Mouse (Mus musculus) kidney, embryonic 15.5 days (tissue): Measurements from ENCODE around the gene Sec31b. TPM values are rescaled to one million over a fixed set of nuclear protein-coding genes. Genes with fewer than 3 reads are reported as not detected.

Experiments used
- ATAC-seq: fragments of 200-750 bp; cut with Nextera tagmentation; replicated peaks from 2 replicates; pipeline ENCODE4 v1.8.0; 2017; ENCODE audit warnings: moderate TSS enrichment; ENCODE audit not compliant: low FRiP score
- H3K27ac ChIP-seq: fragments of 300-500 bp; sonication (generic); 2 replicates; pipeline ENCODE4 v1.5.1; 2015; ENCODE audit warnings: mild to moderate bottlenecking, inconsistent platforms
- H3K27me3 ChIP-seq: fragments of 300-500 bp; sonication (generic); 2 replicates; pipeline ENCODE4 v1.6.1; 2015; ENCODE audit warnings: inconsistent platforms
- H3K36me3 ChIP-seq: fragments of 300-500 bp; sonication (generic); 2 replicates; pipeline ENCODE4 v1.6.1; 2015; ENCODE audit warnings: inconsistent platforms
- H3K4me1 ChIP-seq: fragments of 300-500 bp; sonication (generic); 2 replicates; pipeline ENCODE4 v1.6.1; 2015; ENCODE audit warnings: inconsistent platforms
- H3K4me2 ChIP-seq: fragments of 300-500 bp; sonication (generic); 2 replicates; pipeline ENCODE4 v1.6.1; 2015; ENCODE audit warnings: moderate library complexity, mild to moderate bottlenecking, inconsistent platforms
- H3K4me3 ChIP-seq: fragments of 300-500 bp; sonication (generic); replicated peaks from 2 replicates; pipeline ENCODE4 v1.5.1; 2015; ENCODE audit warnings: mild to moderate bottlenecking, inconsistent platforms
- H3K9ac ChIP-seq: fragments of 300-500 bp; sonication (generic); 2 replicates; pipeline ENCODE4 v1.6.1; 2015; ENCODE audit warnings: mild to moderate bottlenecking, inconsistent platforms
- H3K9me3 ChIP-seq: fragments of 300-500 bp; sonication (generic); replicated peaks from 2 replicates; pipeline ENCODE4 v1.6.1; 2016; ENCODE audit warnings: inconsistent platforms
- WGBS: fragments of 180-500 bp; shearing (Covaris S2); methylation state at CpG from one replicate; pipeline ENCODE4 v1.1.7; 2015; ENCODE audit warnings: mixed read lengths; 5-methylcytosine and 5-hydroxymethylcytosine counted together
- polyA plus RNA-seq: library from polyadenylated mRNA; unstranded; fragments of >200 nt; fragmentation: Nextera tagmentation; extraction: Ambion mirVana; gene quantifications from 2 replicates; pipeline ENCODE4 v1.2.1, GENCODE M21; 2015

The Sec31b gene
- polyA plus RNA-seq, 1 experiment from 2014 or later = 1.3 TPM

DNA sequence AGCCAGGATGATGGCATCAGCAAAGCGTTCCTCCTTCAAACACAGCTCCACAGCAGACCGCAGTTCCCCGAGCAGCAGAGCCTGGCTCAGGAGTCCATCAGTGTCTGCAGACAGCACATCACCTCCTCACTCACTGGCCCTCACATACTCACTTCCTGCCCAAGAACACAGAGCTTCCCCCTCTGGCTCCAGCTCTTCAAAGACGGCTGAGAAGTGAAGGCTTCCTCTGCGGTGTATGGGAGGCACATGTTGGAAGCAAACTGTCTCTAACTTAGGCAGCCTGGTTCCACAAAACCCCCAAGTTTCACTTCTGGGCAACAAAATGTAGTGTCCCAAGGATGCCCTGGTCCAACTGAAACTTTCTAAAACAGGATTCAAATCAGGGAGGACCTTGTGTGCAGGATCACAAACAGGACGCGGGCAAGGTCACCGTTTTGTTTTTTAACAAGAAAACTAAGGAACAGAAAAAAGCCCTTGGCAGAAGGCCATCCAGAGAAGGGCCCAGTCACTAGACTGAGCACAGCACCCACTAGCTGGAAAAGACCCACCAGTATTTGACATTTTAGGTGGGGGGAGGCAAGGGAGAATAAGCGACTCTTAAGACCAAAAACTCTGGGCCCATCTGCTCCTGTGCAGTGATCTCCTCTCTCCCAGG, 20.0 kb downstream of the Sec31b start:
- H3K4me3 ChIP-seq = no peak overlapping the region
- WGBS = 73% methylated on average over 9 of the region's 9 CpGs
- no peaks in the 10 kb centered on the region for H3K9me3 ChIP-seq
- no peak overlapping the region for H3K27ac ChIP-seq
- no peak overlapping the region for H3K4me2 ChIP-seq
- no peaks in the 10 kb centered on the region for H3K4me1 ChIP-seq
- no peak for ATAC-seq
- no peaks in the 10 kb centered on the region for H3K36me3 ChIP-seq
- H3K9ac ChIP-seq = no peak overlapping the region
- no peaks in the 10 kb centered on the region; the same call in 1 of the 2 replicates for H3K27me3 ChIP-seq

DNA sequence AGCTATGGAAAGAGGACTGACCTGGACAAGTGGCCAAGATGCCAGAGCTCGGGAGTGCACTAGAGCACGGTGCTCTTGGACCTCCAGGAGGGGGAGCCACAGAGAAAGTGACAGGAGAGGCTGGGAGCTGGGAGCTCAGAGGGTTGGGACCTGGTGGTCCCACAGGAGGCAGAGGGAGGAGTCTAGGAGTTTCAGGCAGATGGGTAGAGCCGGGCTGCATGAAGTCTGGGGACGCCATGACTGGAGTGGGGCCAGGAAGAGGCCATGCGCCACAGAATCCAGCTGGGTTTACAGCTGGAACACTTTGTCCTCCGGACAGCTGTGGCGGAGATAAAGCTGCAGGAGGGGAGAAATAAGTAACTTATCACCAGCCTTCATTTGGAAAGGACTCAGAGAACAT, 26.5 kb downstream of the Sec31b start:
- peaks cover 58% of the 10 kb centered on the region for H3K4me1 ChIP-seq
- 20% methylated on average over 7 of the region's 7 CpGs for WGBS

DNA sequence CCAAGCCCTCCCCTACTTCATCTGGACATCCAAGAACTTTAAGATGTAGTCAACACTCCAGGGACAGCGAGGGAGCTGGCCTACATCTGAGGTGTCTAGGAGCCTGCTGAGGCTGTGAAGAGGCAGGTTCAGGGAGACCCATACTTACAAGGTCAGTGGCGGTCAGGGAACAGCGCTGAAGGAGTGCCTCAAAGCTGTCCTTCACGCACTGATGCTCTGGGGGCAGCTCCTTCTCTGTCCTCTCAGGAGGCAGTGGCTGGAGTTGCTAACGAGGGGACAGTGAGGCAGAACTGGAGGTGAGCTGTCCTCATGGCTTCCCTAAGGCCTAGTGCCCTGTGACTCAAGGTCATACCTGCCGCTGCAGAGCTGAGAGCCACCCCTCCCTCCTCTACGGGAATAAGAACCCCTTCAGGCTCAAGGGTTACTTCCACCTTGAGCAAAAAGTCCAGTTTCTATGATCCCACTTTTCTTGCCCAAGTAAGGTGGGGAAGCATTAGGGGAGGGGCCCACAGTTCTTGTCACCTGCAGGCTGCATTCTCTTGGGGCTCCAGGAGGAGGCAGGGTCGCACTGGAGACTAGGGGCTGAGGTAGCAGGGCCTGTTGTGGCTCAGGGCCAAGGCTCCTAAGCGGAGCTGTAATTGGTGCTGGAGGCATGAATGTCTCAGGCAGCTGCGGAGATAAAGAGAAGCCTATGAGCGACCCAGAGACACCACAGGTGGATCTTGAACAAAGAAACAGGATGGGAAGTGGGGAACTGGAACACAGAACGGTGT, 27.5 kb downstream of the Sec31b start:
- Histone ChIP-seq H3K36me3 (no peaks in the 10 kb centered on the region), H3K4me1 (peaks cover 68% of the 10 kb centered on the region), H3K27ac (peak overlapping the region; percentile 32; the same call in 1 of the 2 replicates), H3K27me3 (peaks cover 30% of the 10 kb centered on the region; the same call in 1 of the 2 replicates), H3K4me2 (no peak overlapping the region), H3K9ac (no peak overlapping the region), H3K4me3 (no peak overlapping the region), H3K9me3 (no peaks in the 10 kb centered on the region)
- 0 out of 2 replicates have a peak, but pooled peaks have one; percentile 15 for ATAC-seq
- WGBS = 58% methylated on average over 12 of the region's 12 CpGs

More for the DNA sequence above, 26.5 kb downstream of the Sec31b start:
- Histone ChIP-seq H3K27ac (no peak overlapping the region), H3K4me3 (no peak overlapping the region), H3K36me3 (no peaks in the 10 kb centered on the region), H3K9ac (no peak overlapping the region), H3K4me2 (no peak overlapping the region), H3K27me3 (peaks cover 20% of the 10 kb centered on the region; the same call in 1 of the 2 replicates), H3K9me3 (no peaks in the 10 kb centered on the region)
- peak; percentile 69 for ATAC-seq

DNA sequence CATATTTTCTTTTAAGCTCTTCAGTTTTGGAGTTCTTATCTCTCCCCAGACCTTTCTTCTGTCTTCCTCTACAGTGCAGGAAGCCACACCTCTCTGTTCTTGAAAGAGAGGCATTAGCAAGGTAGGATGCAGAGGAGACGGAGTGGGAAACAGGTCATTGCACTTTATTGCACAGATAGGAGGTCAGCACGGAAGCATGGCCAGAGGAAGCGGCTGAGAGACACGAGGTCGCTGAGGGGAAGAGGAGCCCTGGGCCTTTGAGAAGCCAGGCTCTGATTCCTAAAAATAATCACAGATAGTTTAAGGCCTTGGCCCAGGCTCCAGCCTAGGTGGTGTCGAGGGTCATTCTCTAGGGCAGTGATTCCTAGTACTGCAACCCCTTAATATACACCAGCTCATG, 29.9 kb downstream of the Sec31b start:
- Histone ChIP-seq H3K27me3 (peaks cover 53% of the 10 kb centered on the region), H3K27ac (peak overlapping the region; percentile 85), H3K4me2 (no peak overlapping the region), H3K9me3 (no peaks in the 10 kb centered on the region), H3K4me3 (no peak overlapping the region), H3K36me3 (no peaks in the 10 kb centered on the region), H3K9ac (no peak overlapping the region), H3K4me1 (peaks cover 91% of the 10 kb centered on the region)
- no peak for ATAC-seq
- 21% methylated on average over 6 of the region's 6 CpGs for WGBS

DNA sequence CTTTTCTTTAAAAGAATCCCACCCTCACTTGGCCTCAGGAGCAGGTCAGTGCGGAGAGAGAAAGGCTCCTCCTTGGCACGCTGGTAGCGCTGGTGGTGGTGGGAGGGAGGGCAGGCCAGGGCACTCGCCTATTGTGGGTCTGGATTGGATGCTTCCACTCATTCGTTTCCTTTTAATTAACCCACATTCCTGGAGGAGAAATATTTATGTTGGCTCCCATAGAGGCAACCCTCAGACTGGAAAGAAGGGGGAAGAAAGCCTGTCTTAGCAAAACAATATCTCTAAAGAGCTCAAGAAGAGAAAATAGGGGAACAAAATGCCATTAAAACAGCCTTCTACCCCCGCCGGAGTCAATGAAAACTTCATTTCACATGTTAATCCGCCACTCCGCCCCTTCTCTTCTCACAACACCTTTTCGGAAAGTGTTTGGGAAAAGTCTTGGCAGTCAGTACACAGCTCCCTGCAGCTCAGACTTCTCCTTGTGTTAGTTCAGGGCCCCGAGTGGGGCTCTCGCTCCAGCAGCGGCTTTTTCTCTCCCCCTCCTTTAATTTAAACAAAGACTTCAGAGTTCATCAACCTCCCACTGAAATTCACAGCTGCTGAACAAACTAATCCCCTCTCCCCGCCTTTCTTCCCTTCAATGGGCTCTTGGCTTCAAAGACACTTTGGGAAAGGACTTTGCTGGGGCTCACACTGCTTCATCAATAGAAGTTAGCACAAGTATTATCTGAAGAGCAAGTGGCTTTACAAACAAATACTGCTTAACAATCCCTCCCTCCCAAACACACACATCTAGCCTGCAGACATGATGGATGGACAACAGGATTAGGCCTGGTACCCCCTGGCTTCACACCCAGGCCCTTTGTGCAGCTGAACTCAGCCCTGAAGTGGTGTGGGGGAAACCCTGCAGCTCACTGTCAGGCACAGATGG, 30.9 kb downstream of the Sec31b start:
- Histone ChIP-seq H3K36me3 (no peaks in the 10 kb centered on the region), H3K9me3 (no peaks in the 10 kb centered on the region), H3K9ac (no peak overlapping the region), H3K27ac (peak overlapping the region; percentile 85), H3K4me2 (peak overlapping the region; percentile 14), H3K4me3 (no peak overlapping the region), H3K27me3 (peaks cover 63% of the 10 kb centered on the region), H3K4me1 (peaks cover 97% of the 10 kb centered on the region)
- 11% methylated on average over 14 of the region's 14 CpGs for WGBS
- ATAC-seq = 0 out of 2 replicates have a peak, but pooled peaks have one; percentile 44

DNA sequence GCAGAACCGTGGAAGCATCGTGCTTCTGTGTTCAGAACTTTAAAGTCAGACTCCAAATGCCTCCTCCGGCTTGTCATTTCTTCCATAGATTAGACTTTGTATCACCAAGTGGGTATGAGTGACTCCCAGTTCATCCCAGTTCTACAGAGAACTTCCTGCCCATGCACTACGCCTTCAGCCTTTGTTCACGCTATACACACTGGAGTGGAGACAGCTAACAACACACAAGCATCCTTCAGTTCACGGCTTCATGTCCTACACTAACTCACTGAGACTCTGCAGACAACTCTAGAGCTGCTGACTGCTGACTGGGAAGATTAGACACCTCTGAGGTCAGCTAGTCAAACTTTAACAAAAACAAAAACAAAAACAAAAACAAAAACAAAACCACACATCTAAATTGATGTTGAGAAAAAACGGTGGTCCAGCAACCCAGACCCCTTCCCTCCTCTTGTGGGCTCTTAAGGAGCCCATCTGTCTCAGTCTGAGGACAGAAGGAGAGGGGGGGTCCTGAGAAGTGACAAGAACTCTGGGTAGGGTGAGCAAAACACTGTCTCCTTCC, 31.7 kb downstream of the Sec31b start:
- H3K4me3 ChIP-seq = no peak overlapping the region
- 17% methylated on average over 7 of the region's 7 CpGs for WGBS
- H3K9ac ChIP-seq = no peak overlapping the region
- peak overlapping the region; percentile 14 for H3K4me2 ChIP-seq
- no peak for ATAC-seq
- H3K9me3 ChIP-seq = no peaks in the 10 kb centered on the region
- no peaks in the 10 kb centered on the region for H3K36me3 ChIP-seq
- H3K27me3 ChIP-seq = peaks cover 69% of the 10 kb centered on the region
- H3K27ac ChIP-seq = peak overlapping the region; percentile 85
- H3K4me1 ChIP-seq = peaks cover 91% of the 10 kb centered on the region

DNA sequence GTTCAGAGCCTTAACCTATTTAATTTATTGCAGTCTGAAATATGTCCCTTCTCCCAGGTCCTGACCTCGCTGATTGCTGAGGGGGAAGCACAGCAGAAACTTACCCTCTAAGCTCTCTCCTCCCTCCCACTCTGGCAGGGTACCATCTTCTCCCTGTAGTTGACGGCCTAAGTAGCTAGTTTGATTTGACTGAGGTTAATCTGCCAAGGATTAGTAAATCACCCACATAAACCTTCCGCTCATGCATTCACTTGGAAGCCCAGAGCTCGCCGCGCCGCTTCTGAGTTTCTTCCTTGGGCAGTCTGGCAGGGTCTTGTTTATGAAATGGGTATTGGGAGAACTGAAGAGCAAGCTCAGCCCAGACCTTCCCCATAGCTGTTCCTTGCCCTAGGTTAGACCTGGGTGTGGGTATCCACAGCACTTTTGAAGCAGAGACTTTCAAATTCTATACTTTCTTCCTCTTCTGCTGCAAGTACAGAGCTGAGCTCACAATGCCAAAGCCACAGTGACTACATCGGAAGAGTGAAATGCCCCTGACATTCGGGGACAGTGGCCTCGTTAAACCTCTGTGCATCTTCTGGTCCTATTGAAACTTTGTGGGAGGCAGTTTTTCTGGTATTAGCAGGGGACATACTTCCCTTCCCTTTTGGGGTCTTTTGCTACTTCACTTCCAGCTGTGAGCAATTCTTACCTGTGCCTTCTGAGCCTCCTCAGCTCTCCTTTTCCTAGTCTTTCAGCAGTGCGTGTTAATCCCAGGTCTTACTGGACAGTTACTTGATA, 32.4 kb downstream of the Sec31b start:
- Histone ChIP-seq H3K27ac (peak overlapping the region; percentile 85), H3K4me1 (peaks cover 83% of the 10 kb centered on the region), H3K4me3 (no peak overlapping the region), H3K9ac (no peak overlapping the region), H3K36me3 (no peaks in the 10 kb centered on the region), H3K9me3 (no peaks in the 10 kb centered on the region), H3K27me3 (peaks cover 74% of the 10 kb centered on the region), H3K4me2 (peak overlapping the region; percentile 97)
- no peak for ATAC-seq
- WGBS = 18% methylated on average over 11 of the region's 11 CpGs

DNA sequence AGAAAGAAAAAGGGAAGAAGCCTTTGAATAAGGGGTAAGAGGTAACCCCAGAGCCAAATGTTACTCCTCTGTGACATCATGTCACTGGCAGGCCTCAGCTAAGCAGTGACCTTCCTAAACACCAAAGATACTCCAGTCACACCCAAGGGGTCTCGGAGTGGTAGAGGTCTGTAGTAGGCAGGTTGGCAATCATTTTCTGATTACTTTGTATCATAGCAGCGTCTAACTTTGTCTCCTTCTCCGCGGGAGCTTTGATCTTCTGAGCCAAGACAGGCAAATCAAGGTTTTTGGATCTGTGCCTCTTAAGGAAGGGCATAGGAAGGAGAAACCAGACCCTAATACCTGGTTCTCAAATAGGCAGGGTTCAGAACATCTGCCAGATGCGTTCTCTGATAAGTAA, 33.1 kb downstream of the Sec31b start:
- H3K36me3 ChIP-seq = no peaks in the 10 kb centered on the region
- H3K27ac ChIP-seq = no peak overlapping the region
- ATAC-seq = no peak
- 23% methylated on average over 5 of the region's 5 CpGs for WGBS
- no peaks in the 10 kb centered on the region for H3K9me3 ChIP-seq
- no peak overlapping the region for H3K9ac ChIP-seq
- H3K4me3 ChIP-seq = no peak overlapping the region; the same call in 1 of the 2 replicates
- peaks cover 77% of the 10 kb centered on the region for H3K4me1 ChIP-seq
- H3K4me2 ChIP-seq = peak overlapping the region; percentile 97
- peaks cover 68% of the 10 kb centered on the region for H3K27me3 ChIP-seq

DNA sequence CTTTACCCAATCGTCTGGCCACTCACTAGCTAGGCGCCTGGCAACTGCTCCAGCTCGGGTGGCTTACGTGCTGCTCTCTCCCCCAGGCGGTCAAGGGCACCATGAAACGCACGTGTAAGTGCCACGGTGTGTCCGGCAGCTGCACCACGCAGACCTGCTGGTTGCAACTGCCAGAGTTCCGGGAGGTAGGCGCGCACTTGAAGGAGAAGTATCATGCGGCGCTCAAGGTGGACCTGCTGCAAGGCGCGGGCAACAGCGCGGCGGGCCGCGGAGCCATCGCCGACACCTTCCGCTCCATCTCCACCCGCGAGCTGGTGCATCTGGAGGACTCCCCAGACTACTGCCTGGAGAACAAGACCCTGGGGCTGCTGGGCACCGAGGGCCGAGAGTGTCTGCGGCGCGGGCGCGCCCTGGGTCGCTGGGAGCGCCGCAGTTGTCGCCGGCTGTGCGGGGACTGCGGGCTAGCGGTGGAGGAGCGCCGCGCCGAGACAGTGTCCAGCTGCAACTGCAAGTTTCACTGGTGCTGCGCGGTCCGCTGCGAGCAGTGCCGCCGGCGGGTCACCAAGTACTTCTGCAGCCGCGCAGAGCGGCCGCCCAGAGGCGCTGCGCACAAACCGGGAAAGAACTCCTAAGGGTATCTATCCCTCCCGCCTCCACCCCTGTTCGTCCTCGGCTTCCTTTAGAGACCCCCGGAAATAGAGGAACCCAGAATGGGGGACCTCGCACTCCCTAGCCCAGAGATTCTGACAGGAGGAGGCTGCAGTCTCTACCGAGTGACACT, 34.0 kb downstream of the Sec31b start:
- ATAC-seq = peak; percentile 12; the same call in 1 of the 2 replicates
- under 1% methylated on average over 66 of the region's 66 CpGs for WGBS
- Histone ChIP-seq H3K9ac (peak overlapping the region; percentile 42), H3K27ac (0 out of 2 replicates have a peak overlapping the region, but pooled peaks have one; percentile 2), H3K4me1 (peaks cover 67% of the 10 kb centered on the region), H3K9me3 (no peaks in the 10 kb centered on the region), H3K4me3 (peak overlapping the region; percentile 54), H3K4me2 (peak overlapping the region; percentile 97), H3K27me3 (peaks cover 66% of the 10 kb centered on the region), H3K36me3 (no peaks in the 10 kb centered on the region)

DNA sequence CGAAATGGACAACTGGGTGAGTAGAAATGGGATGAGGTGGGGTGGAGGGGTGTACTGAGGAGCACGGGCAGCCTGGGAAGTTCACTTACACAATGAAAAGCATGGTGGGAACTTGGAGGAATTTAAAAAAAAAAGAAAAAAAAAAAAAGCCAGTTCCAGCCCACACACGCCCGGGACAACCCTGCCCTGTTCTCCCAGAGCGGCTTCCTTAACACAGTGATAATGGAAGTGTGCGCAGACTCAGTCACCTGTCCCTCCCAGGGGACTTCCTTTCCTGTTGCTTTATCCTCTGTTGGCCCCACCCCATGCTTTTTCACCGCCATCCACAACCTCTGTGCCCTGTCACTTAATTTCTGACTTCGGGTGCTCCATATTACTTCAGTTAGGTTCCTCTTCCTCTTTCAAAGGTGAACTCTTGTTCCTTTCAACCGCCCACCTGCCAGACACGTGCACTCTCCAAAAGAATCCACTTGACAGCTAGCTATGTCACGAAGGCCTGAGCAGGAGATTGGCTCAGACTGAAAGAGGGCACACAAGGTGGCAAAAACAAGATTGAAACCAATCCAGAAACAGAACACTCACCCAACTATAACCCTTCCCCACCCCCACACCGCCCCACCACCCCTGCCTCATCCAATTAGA, 35.0 kb downstream of the Sec31b start:
- Histone ChIP-seq H3K9ac (0 out of 2 replicates have a peak overlapping the region, but pooled peaks have one; percentile 42), H3K27ac (peak overlapping the region; percentile 32; the same call in 1 of the 2 replicates), H3K27me3 (peaks cover 64% of the 10 kb centered on the region), H3K4me1 (peaks cover 58% of the 10 kb centered on the region), H3K9me3 (no peaks in the 10 kb centered on the region), H3K4me3 (peak overlapping the region; percentile 54), H3K36me3 (no peaks in the 10 kb centered on the region), H3K4me2 (peak overlapping the region; percentile 97)
- 6% methylated on average over 12 of the region's 12 CpGs for WGBS
- ATAC-seq = no peak
